Mouse (Mus musculus): Measurements from ENCODE around the gene Abcb8. TPM values are rescaled to one million over a fixed set of nuclear protein-coding genes. Genes with fewer than 3 reads are reported as not detected.

The Abcb8 gene
- polyA plus RNA-seq, 1 experiment from 2014 or later: 40.5 TPM

GRCm38 (mm10) chr5:24350531-24351250, 42.8 kb upstream of the Abcb8 start:
- H3K27me3 ChIP-seq (ENCODE audit: control insufficient read depth, insufficient read depth, low read length): peaks cover 26% of the 10 kb centered on the region
- WGBS: 41% methylated on average over 15 of the region's 15 CpGs
- peaks cover 25% of the 10 kb centered on the region for H3K4me1 ChIP-seq (ENCODE audit: control insufficient read depth, insufficient read depth, low read length)

GRCm38 (mm10) chr5:24351278-24351677, 42.2 kb upstream of the Abcb8 start, which contains the start of gene Kcnh2:
Gene Kcnh2, minus strand, starts transcription at chr5:24351604.
- Histone ChIP-seq H3K36me3 (ENCODE audit: control insufficient read depth, insufficient read depth, low read length) (no peaks in the 10 kb centered on the region), H3K9me3 (ENCODE audit: control insufficient read depth, low read length) (no peaks in the 10 kb centered on the region), H3K4me1 (ENCODE audit: control insufficient read depth, insufficient read depth, low read length) (peaks cover 25% of the 10 kb centered on the region), H3K27ac (replicated peaks; ENCODE audit: low read depth, low read length) (peak within 1 kb of the TSS; percentile 79), H3K27me3 (ENCODE audit: control insufficient read depth, insufficient read depth, low read length) (peaks cover 26% of the 10 kb centered on the region), H3K4me2 (ENCODE audit: low read depth, severe bottlenecking) (peak within 1 kb of the TSS; percentile 91), H3K4me3 (ENCODE audit: low read depth, low read length) (peak within 1 kb of the TSS; percentile 50), H3K9ac (ENCODE audit: low read length) (peak within 1 kb of the TSS; percentile 59)
- DNase-seq (ENCODE audit: low spot score) (no peak), ATAC-seq (ENCODE audit: insufficient number of reproducible peaks, low FRiP score, low TSS enrichment, low read depth) (peak; percentile 15)
- under 1% methylated on average over 30 of the region's 53 CpGs for WGBS

More at GRCm38 (mm10) chr5:24350531-24351250, 42.8 kb upstream of the Abcb8 start:
- no peaks in the 10 kb centered on the region for H3K36me3 ChIP-seq (ENCODE audit: control insufficient read depth, insufficient read depth, low read length)
- no peak overlapping the region for H3K27ac ChIP-seq (replicated peaks; ENCODE audit: low read depth, low read length)
- peak overlapping the region; percentile 50 for H3K4me3 ChIP-seq (ENCODE audit: low read depth, low read length)
- peak overlapping the region; percentile 59; the same call in 1 of the 2 replicates for H3K9ac ChIP-seq (ENCODE audit: low read length)
- H3K4me2 ChIP-seq (ENCODE audit: low read depth, severe bottlenecking): peak overlapping the region; percentile 91
- DNase-seq (ENCODE audit: low spot score) (no peak), ATAC-seq (ENCODE audit: insufficient number of reproducible peaks, low FRiP score, low TSS enrichment, low read depth) (no peak)
- H3K9me3 ChIP-seq (ENCODE audit: control insufficient read depth, low read length): no peaks in the 10 kb centered on the region

- DNase-seq (ENCODE audit: low spot score): peak; percentile 91
- peak overlapping the region; percentile 79 for H3K27ac ChIP-seq (replicated peaks; ENCODE audit: low read depth, low read length)
- peak overlapping the region; percentile 91 for H3K4me2 ChIP-seq (ENCODE audit: low read depth, severe bottlenecking)
- peak overlapping the region; percentile 59 for H3K9ac ChIP-seq (ENCODE audit: low read length)
- H3K36me3 ChIP-seq (ENCODE audit: control insufficient read depth, insufficient read depth, low read length): no peaks in the 10 kb centered on the region
- WGBS: 0% methylated on average over 28 of the region's 41 CpGs
- H3K9me3 ChIP-seq (ENCODE audit: control insufficient read depth, low read length): no peaks in the 10 kb centered on the region
- ATAC-seq (ENCODE audit: insufficient number of reproducible peaks, low FRiP score, low TSS enrichment, low read depth): peak; percentile 59
- H3K4me3 ChIP-seq (ENCODE audit: low read depth, low read length): peak overlapping the region; percentile 50
- H3K4me1 ChIP-seq (ENCODE audit: control insufficient read depth, insufficient read depth, low read length): peaks cover 25% of the 10 kb centered on the region
- peaks cover 26% of the 10 kb centered on the region for H3K27me3 ChIP-seq (ENCODE audit: control insufficient read depth, insufficient read depth, low read length)
Measured at GRCm38 (mm10) chr5:24351701-24352171, 41.7 kb upstream of the Abcb8 start.

GRCm38 (mm10) chr5:24352251-24352859, 41.1 kb upstream of the Abcb8 start:
- peak overlapping the region; percentile 91 for H3K4me2 ChIP-seq (ENCODE audit: low read depth, severe bottlenecking)
- H3K27me3 ChIP-seq (ENCODE audit: control insufficient read depth, insufficient read depth, low read length): peaks cover 24% of the 10 kb centered on the region
- no peaks in the 10 kb centered on the region for H3K9me3 ChIP-seq (ENCODE audit: control insufficient read depth, low read length)
- DNase-seq (ENCODE audit: low spot score) (peak; percentile 88), ATAC-seq (ENCODE audit: insufficient number of reproducible peaks, low FRiP score, low TSS enrichment, low read depth) (peak; percentile 81)
- peaks cover 25% of the 10 kb centered on the region for H3K4me1 ChIP-seq (ENCODE audit: control insufficient read depth, insufficient read depth, low read length)
- H3K9ac ChIP-seq (ENCODE audit: low read length): no peak overlapping the region
- peak overlapping the region; percentile 50; the same call in 1 of the 2 replicates for H3K4me3 ChIP-seq (ENCODE audit: low read depth, low read length)
- 0% methylated on average over 24 of the region's 24 CpGs for WGBS
- peak overlapping the region; percentile 79 for H3K27ac ChIP-seq (replicated peaks; ENCODE audit: low read depth, low read length)
- H3K36me3 ChIP-seq (ENCODE audit: control insufficient read depth, insufficient read depth, low read length): no peaks in the 10 kb centered on the region

DNA sequence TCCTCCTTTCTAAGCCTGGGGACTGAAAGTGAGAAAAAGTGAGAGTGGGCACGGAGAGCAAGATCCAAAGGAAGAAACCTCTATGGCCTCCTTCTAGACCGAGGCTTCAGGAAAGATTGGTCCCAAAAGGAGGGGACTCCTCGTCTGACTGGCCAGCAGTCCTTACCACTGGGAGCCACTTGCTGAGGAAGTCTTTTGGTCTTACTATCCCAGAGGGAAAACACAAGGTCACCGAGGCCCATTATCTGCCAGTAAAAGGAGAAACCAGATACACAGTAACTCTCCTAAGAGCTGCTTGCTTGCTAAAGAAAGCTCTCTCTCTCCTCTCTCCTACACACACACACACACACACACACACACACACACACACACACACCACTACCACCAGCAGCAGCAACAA, 40.1 kb upstream of the Abcb8 start:
- no peak for ATAC-seq (ENCODE audit: insufficient number of reproducible peaks, low FRiP score, low TSS enrichment, low read depth)
- H3K4me2 ChIP-seq (ENCODE audit: low read depth, severe bottlenecking): no peak overlapping the region
- peaks cover 20% of the 10 kb centered on the region for H3K4me1 ChIP-seq (ENCODE audit: control insufficient read depth, insufficient read depth, low read length)
- H3K36me3 ChIP-seq (ENCODE audit: control insufficient read depth, insufficient read depth, low read length): no peaks in the 10 kb centered on the region
- peaks cover 22% of the 10 kb centered on the region for H3K27me3 ChIP-seq (ENCODE audit: control insufficient read depth, insufficient read depth, low read length)
- DNase-seq (ENCODE audit: low spot score): no peak
- no peaks in the 10 kb centered on the region for H3K9me3 ChIP-seq (ENCODE audit: control insufficient read depth, low read length)
- no peak overlapping the region for H3K4me3 ChIP-seq (ENCODE audit: low read depth, low read length)
- 14% methylated on average over 4 of the region's 4 CpGs for WGBS
- peak overlapping the region; percentile 63 for H3K27ac ChIP-seq (replicated peaks; ENCODE audit: low read depth, low read length)
- no peak overlapping the region for H3K9ac ChIP-seq (ENCODE audit: low read length)

DNA sequence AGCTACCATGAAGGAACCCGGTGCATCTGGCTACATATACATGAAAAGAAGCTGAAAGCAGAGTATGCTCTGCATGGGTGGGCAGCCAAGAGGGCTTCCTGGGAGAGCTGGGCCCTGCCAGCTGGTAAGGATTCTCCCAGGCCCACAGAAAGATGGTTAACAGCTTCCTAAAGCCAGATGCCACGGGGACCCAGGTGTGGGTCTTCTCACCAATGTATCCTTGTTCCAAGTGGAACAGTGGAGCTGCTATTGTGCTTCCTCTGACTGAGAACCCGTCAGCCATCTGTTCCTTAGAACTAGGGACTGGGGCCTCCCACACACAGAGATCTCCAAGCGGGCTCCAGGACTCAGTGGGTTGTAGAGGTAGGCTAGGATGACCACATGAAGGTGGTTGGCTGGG, 36.7 kb upstream of the Abcb8 start:
- Histone ChIP-seq H3K9me3 (ENCODE audit: control insufficient read depth, low read length) (no peaks in the 10 kb centered on the region), H3K36me3 (ENCODE audit: control insufficient read depth, insufficient read depth, low read length) (no peaks in the 10 kb centered on the region), H3K4me2 (ENCODE audit: low read depth, severe bottlenecking) (no peak overlapping the region), H3K4me3 (ENCODE audit: low read depth, low read length) (no peak overlapping the region), H3K27me3 (ENCODE audit: control insufficient read depth, insufficient read depth, low read length) (no peaks in the 10 kb centered on the region), H3K27ac (replicated peaks; ENCODE audit: low read depth, low read length) (no peak overlapping the region), H3K4me1 (ENCODE audit: control insufficient read depth, insufficient read depth, low read length) (peaks cover 7% of the 10 kb centered on the region), H3K9ac (ENCODE audit: low read length) (no peak overlapping the region)
- ATAC-seq (ENCODE audit: insufficient number of reproducible peaks, low FRiP score, low TSS enrichment, low read depth) (no peak), DNase-seq (ENCODE audit: low spot score) (no peak)
- 67% methylated on average over 4 of the region's 4 CpGs for WGBS

DNA sequence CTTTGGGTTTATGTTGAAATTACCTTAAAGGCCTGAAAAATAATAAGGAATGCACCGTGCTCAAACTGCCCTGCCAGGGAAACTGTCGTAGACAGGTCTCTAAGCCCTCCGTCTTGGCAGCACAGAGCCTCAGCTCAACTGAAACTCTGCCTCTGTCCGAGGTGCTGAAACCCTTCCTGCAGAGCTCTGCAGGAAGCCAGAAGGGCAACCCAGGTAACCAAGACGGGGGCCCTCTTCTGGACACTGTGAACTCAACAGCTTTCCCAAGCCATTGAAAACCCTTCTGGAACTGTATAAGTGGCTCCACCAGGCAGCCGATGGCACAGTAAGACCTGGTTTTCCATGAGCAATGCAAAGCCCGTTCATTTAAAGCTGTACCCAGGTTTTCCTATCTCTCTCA, 36.0 kb upstream of the Abcb8 start:
- H3K36me3 ChIP-seq (ENCODE audit: control insufficient read depth, insufficient read depth, low read length): no peaks in the 10 kb centered on the region
- H3K4me3 ChIP-seq (ENCODE audit: low read depth, low read length): no peak overlapping the region
- 10% methylated on average over 7 of the region's 7 CpGs for WGBS
- ATAC-seq (ENCODE audit: insufficient number of reproducible peaks, low FRiP score, low TSS enrichment, low read depth) (no peak), DNase-seq (ENCODE audit: low spot score) (peak; percentile 97)
- H3K9ac ChIP-seq (ENCODE audit: low read length): no peak overlapping the region
- H3K4me2 ChIP-seq (ENCODE audit: low read depth, severe bottlenecking): no peak overlapping the region
- H3K27me3 ChIP-seq (ENCODE audit: control insufficient read depth, insufficient read depth, low read length): no peaks in the 10 kb centered on the region
- no peak overlapping the region for H3K27ac ChIP-seq (replicated peaks; ENCODE audit: low read depth, low read length)
- no peaks in the 10 kb centered on the region for H3K9me3 ChIP-seq (ENCODE audit: control insufficient read depth, low read length)
- H3K4me1 ChIP-seq (ENCODE audit: control insufficient read depth, insufficient read depth, low read length): peaks cover 7% of the 10 kb centered on the region

GRCm38 (mm10) chr5:24360792-24361454, 32.5 kb upstream of the Abcb8 start:
- Histone ChIP-seq H3K9ac (ENCODE audit: low read length) (no peak overlapping the region), H3K9me3 (ENCODE audit: control insufficient read depth, low read length) (no peaks in the 10 kb centered on the region), H3K4me3 (ENCODE audit: low read depth, low read length) (no peak overlapping the region), H3K27ac (replicated peaks; ENCODE audit: low read depth, low read length) (no peak overlapping the region), H3K36me3 (ENCODE audit: control insufficient read depth, insufficient read depth, low read length) (no peaks in the 10 kb centered on the region), H3K4me1 (ENCODE audit: control insufficient read depth, insufficient read depth, low read length) (no peaks in the 10 kb centered on the region), H3K27me3 (ENCODE audit: control insufficient read depth, insufficient read depth, low read length) (no peaks in the 10 kb centered on the region), H3K4me2 (ENCODE audit: low read depth, severe bottlenecking) (no peak overlapping the region)
- ATAC-seq (ENCODE audit: insufficient number of reproducible peaks, low FRiP score, low TSS enrichment, low read depth) (0 out of 2 replicates have a peak, but pooled peaks have one; percentile 38), DNase-seq (ENCODE audit: low spot score) (peak; percentile 90)
- 3% methylated on average over 7 of the region's 7 CpGs for WGBS
